Mouse (Mus musculus): ENCODE measurements around the gene Fam207a.

DNA sequence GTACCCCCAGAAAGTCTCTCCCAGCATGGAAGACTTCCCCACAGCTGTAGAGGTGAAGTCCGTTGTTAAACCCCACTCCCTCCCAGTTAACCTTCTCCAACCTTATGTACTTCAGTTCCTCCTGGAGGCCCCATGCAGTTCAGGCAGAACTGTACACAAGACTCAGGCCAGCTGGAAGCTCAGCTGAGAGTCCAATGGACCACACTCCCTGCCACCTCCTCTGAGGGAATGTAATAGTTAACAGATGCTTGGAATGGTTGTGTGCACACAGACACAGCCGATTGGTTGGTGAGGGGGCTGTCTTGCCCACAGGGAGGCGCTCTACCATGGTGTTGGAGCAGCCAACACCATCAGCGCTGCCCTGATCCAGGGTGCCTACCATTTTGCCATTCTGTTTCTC, 73.3 kb downstream of the Fam207a start:
- no peak for TF ChIP-seq CTCF (IDR thresholded peaks at IDR 0.05; ENCODE audit: borderline replicate concordance, extremely low read depth, insufficient read depth, insufficient read length)
- no peak for TF ChIP-seq POLR2A (IDR thresholded peaks at IDR 0.05; ENCODE audit: borderline replicate concordance, extremely low read depth, insufficient read depth, insufficient read length, poor library complexity, severe bottlenecking)
